Mouse (Mus musculus) heart, postnatal 0 days (tissue): ENCODE measurements around the gene Adad1.

Experiments
- CTCF ChIP-seq: IDR thresholded peaks from 2 replicates; pipeline ENCODE4 v1.5.1; 2016; ENCODE audit warnings: antibody characterized with exemption, control low read depth, low read depth
- EP300 ChIP-seq: IDR thresholded peaks from 2 replicates; pipeline ENCODE4 v1.6.1; 2016; ENCODE audit warnings: antibody characterized with exemption, low read depth

DNA sequence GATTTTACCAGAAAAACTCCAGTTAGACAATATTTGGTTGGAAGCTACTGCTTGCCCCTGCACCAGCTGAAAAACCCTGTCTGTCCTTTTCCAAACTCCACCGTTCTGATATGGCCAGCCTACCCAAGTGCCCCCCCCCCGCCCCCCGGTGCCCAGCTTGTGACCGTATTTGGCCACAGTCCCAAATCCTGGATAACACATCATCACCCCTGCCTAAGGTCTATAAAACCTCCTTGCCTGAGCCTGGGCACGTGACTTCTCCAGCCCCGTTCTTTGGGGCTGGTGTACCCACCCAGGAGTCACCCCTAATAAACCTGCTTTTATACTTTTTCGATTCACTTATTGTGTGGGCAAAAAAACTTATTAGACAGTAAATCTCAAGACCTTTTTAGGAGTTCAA lies 83.5 kb downstream of the Adad1 start:
- TF ChIP-seq CTCF (no peak), EP300 (no peak)
